Mouse (Mus musculus): ENCODE data around the gene Rab7b. TPM values are rescaled to one million over a fixed set of nuclear protein-coding genes. Genes with fewer than 3 reads are reported as not detected.

The Rab7b gene
- total RNA-seq, 2 experiments from 2014 or later, result 3.1 to 4.0 TPM

- DNase-seq (ENCODE audit: low spot score in 2 of 2), result no peak
- intact Hi-C loops (cut with DNase I), result no loop called here
Observed at GRCm38 (mm10) chr1:131733474-131734180, 45.1 kb downstream of the Rab7b start.

GRCm38 (mm10) chr1:131734657-131735273 is 46.3 kb downstream of the Rab7b start:
- intact Hi-C loops (cut with DNase I), result no loop called here
- DNase-seq (ENCODE audit: low spot score in 2 of 2), result no peak

GRCm38 (mm10) chr1:131736494-131736893 is 48.0 kb downstream of the Rab7b start:
- no peak for DNase-seq (ENCODE audit: low spot score in 2 of 2)
- intact Hi-C loops (cut with DNase I), result no loop called here

- peak; percentile 91 to 99 for DNase-seq (ENCODE audit: low spot score in 2 of 2)
- intact Hi-C loops (cut with DNase I), result no loop called here
Observed at GRCm38 (mm10) chr1:131737269-131737668, 48.8 kb downstream of the Rab7b start.

GRCm38 (mm10) chr1:131738760-131739159 is 50.3 kb downstream of the Rab7b start:
- intact Hi-C loops (cut with DNase I), result no loop called here
- no peak for DNase-seq (ENCODE audit: low spot score in 2 of 2)

GRCm38 (mm10) chr1:131739481-131740160 is 51.1 kb downstream of the Rab7b start:
- DNase-seq (ENCODE audit: low spot score in 2 of 2), result no peak

GRCm38 (mm10) chr1:131743868-131744464 is 55.5 kb downstream of the Rab7b start, which contains the start of gene Slc26a9:
TSS of gene Slc26a9 (plus strand) at chr1:131744022.
- no peak for DNase-seq (ENCODE audit: low spot score in 2 of 2)
- intact Hi-C loops (cut with DNase I), result no loop called here

More at GRCm38 (mm10) chr1:131739481-131740160, 51.1 kb downstream of the Rab7b start:
- intact Hi-C loops (cut with DNase I), result no loop called here

- intact Hi-C loops (cut with DNase I), result no loop called here
- no peak for DNase-seq (ENCODE audit: low spot score in 2 of 2)
Observed at GRCm38 (mm10) chr1:131745391-131745790, 56.9 kb downstream of the Rab7b start.

GRCm38 (mm10) chr1:131747761-131748160 is 59.3 kb downstream of the Rab7b start:
- intact Hi-C loops (cut with DNase I), result no loop called here

GRCm38 (mm10) chr1:131748636-131749035 is 60.1 kb downstream of the Rab7b start:
- no peak for DNase-seq (ENCODE audit: low spot score in 2 of 2)
- intact Hi-C loops (cut with DNase I), result no loop called here

More at GRCm38 (mm10) chr1:131747761-131748160, 59.3 kb downstream of the Rab7b start:
- no peak for DNase-seq (ENCODE audit: low spot score in 2 of 2)

GRCm38 (mm10) chr1:131749706-131750545 is 61.4 kb downstream of the Rab7b start:
- no peak for DNase-seq (ENCODE audit: low spot score in 2 of 2)
- intact Hi-C loops (cut with DNase I), result no loop called here

GRCm38 (mm10) chr1:131751181-131751890 is 62.8 kb downstream of the Rab7b start:
- DNase-seq (ENCODE audit: low spot score in 2 of 2), result no peak
- intact Hi-C loops (cut with DNase I), result no loop called here

GRCm38 (mm10) chr1:131751891-131752311 is 63.4 kb downstream of the Rab7b start:
- DNase-seq (ENCODE audit: low spot score in 2 of 2), result peak in 1 of 2 experiments; percentile 14
- intact Hi-C loops (cut with DNase I), result no loop called here

GRCm38 (mm10) chr1:131754212-131754829 is 65.8 kb downstream of the Rab7b start:
- DNase-seq (ENCODE audit: low spot score in 2 of 2), result no peak
- intact Hi-C loops (cut with DNase I), result no loop called here

GRCm38 (mm10) chr1:131754916-131755315 is 66.4 kb downstream of the Rab7b start:
- intact Hi-C loops (cut with DNase I), result no loop called here

GRCm38 (mm10) chr1:131757211-131757610 is 68.7 kb downstream of the Rab7b start:
- intact Hi-C loops (cut with DNase I), result no loop called here
- DNase-seq (ENCODE audit: low spot score in 2 of 2), result no peak

More at GRCm38 (mm10) chr1:131754916-131755315, 66.4 kb downstream of the Rab7b start:
- DNase-seq (ENCODE audit: low spot score in 2 of 2), result peak; percentile 73 to 89

GRCm38 (mm10) chr1:131758796-131759195 is 70.3 kb downstream of the Rab7b start:
- intact Hi-C loops (cut with DNase I), result no loop called here

More at GRCm38 (mm10) chr1:131758796-131759195, 70.3 kb downstream of the Rab7b start:
- no peak for DNase-seq (ENCODE audit: low spot score in 2 of 2)
